Mouse (Mus musculus): ENCODE data around the gene Gm4869. TPM values are rescaled to one million over a fixed set of nuclear protein-coding genes. Genes with fewer than 3 reads are reported as not detected.

Gene Gm4869
- total and polyA plus RNA-seq, 2 experiments from 2014 or later, result 0.10 TPM; not detected in 1

DNA sequence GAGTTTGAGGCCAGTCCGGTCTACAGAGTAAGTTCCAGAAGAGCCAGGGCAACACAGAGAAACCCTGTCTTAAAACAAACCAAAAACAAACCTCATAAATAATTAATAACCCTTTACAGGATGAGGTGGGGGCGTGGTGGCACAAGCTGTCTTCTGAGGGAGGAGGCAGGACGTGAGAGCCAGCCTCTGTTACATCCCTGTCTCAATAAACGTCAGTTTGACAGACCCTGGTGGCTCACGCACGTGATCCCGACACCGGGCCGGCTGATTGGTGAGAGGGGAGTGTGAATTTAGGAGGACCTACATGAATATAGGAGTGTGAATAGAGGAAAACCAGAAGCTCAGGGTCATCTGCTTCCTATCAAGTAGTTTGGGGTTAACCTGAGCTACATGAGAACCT lies 63.8 kb downstream of the Gm4869 start:
- no peaks in the 10 kb centered on the region for H3K9me3 ChIP-seq (ENCODE audit: low read length)
- 50% methylated on average over 9 of the region's 9 CpGs for WGBS
- no peak for DNase-seq
- no peak for TF ChIP-seq CTCF (IDR thresholded peaks at IDR 0.05; ENCODE audit: low read depth)
- H3K4me2 ChIP-seq (ENCODE audit: low read depth), result no peak overlapping the region
- ATAC-seq, result no peak
- H3K4me1 ChIP-seq (ENCODE audit: insufficient read depth), result peaks cover 18% of the 10 kb centered on the region
- no peak overlapping the region for H3K27ac ChIP-seq (ENCODE audit: low read depth, low read length)
- no peaks in the 10 kb centered on the region; the same call in 1 of the 2 replicates for H3K36me3 ChIP-seq (ENCODE audit: insufficient read depth)
- H3K9ac ChIP-seq, result no peak overlapping the region
- no peaks in the 10 kb centered on the region for H3K27me3 ChIP-seq (ENCODE audit: insufficient read depth, low read length)
- no peak overlapping the region for H3K4me3 ChIP-seq (ENCODE audit: low read depth, low read length)

- TF ChIP-seq CTCF (IDR thresholded peaks at IDR 0.05; ENCODE audit: low read depth), result no peak
- Histone ChIP-seq H3K9me3 (ENCODE audit: low read length) (no peaks in the 10 kb centered on the region), H3K4me3 (ENCODE audit: low read depth, low read length) (no peak overlapping the region), H3K4me1 (ENCODE audit: insufficient read depth) (peaks cover 18% of the 10 kb centered on the region), H3K36me3 (ENCODE audit: insufficient read depth) (no peaks in the 10 kb centered on the region; the same call in 1 of the 2 replicates), H3K27ac (ENCODE audit: low read depth, low read length) (peak overlapping the region; percentile 15; the same call in 1 of the 2 replicates), H3K4me2 (ENCODE audit: low read depth) (peak overlapping the region; percentile 35), H3K27me3 (ENCODE audit: insufficient read depth, low read length) (no peaks in the 10 kb centered on the region), H3K9ac (no peak overlapping the region)
- peak; percentile 51 for DNase-seq
- ATAC-seq, result peak; percentile 6; the same call in 1 of the 2 replicates
- 23% methylated on average over 27 of the region's 27 CpGs for WGBS
Observed at GRCm38 (mm10) chr5:140510012-140511000, 64.9 kb downstream of the Gm4869 start.

GRCm38 (mm10) chr5:140513921-140514320 lies 68.5 kb downstream of the Gm4869 start:
- TF ChIP-seq CTCF (IDR thresholded peaks at IDR 0.05; ENCODE audit: low read depth), result no peak
- ATAC-seq, result no peak
- WGBS, result 77% methylated on average over 8 of the region's 8 CpGs
- Histone ChIP-seq H3K27me3 (ENCODE audit: insufficient read depth, low read length) (no peaks in the 10 kb centered on the region), H3K9ac (no peak overlapping the region), H3K36me3 (ENCODE audit: insufficient read depth) (no peaks in the 10 kb centered on the region; the same call in 1 of the 2 replicates), H3K9me3 (ENCODE audit: low read length) (no peaks in the 10 kb centered on the region), H3K27ac (ENCODE audit: low read depth, low read length) (no peak overlapping the region), H3K4me3 (ENCODE audit: low read depth, low read length) (no peak overlapping the region), H3K4me2 (ENCODE audit: low read depth) (no peak overlapping the region), H3K4me1 (ENCODE audit: insufficient read depth) (peaks cover 11% of the 10 kb centered on the region; the same call in 1 of the 2 replicates)
- no peak for DNase-seq

GRCm38 (mm10) chr5:140514799-140515486 lies 69.5 kb downstream of the Gm4869 start:
- no peak overlapping the region for H3K4me3 ChIP-seq (ENCODE audit: low read depth, low read length)
- H3K4me1 ChIP-seq (ENCODE audit: insufficient read depth), result peaks cover 8% of the 10 kb centered on the region; the same call in 1 of the 2 replicates
- 53% methylated on average over 7 of the region's 7 CpGs for WGBS
- no peaks in the 10 kb centered on the region for H3K9me3 ChIP-seq (ENCODE audit: low read length)
- H3K36me3 ChIP-seq (ENCODE audit: insufficient read depth), result no peaks in the 10 kb centered on the region; the same call in 1 of the 2 replicates
- peak overlapping the region; percentile 50; the same call in 1 of the 2 replicates for H3K27ac ChIP-seq (ENCODE audit: low read depth, low read length)
- no peaks in the 10 kb centered on the region for H3K27me3 ChIP-seq (ENCODE audit: insufficient read depth, low read length)
- H3K9ac ChIP-seq, result no peak overlapping the region
- no peak for ATAC-seq
- no peak overlapping the region for H3K4me2 ChIP-seq (ENCODE audit: low read depth)
- DNase-seq, result no peak
- TF ChIP-seq CTCF (IDR thresholded peaks at IDR 0.05; ENCODE audit: low read depth), result no peak

GRCm38 (mm10) chr5:140517159-140517920 lies 71.9 kb downstream of the Gm4869 start:
- H3K9me3 ChIP-seq (ENCODE audit: low read length), result no peaks in the 10 kb centered on the region
- H3K27me3 ChIP-seq (ENCODE audit: insufficient read depth, low read length), result no peaks in the 10 kb centered on the region
- ATAC-seq (no peak), DNase-seq (no peak)
- H3K4me3 ChIP-seq (ENCODE audit: low read depth, low read length), result no peak overlapping the region
- no peak overlapping the region; the same call in 1 of the 2 replicates for H3K27ac ChIP-seq (ENCODE audit: low read depth, low read length)
- WGBS, result 89% methylated on average over 21 of the region's 21 CpGs
- no peak for TF ChIP-seq CTCF (IDR thresholded peaks at IDR 0.05; ENCODE audit: low read depth)
- no peaks in the 10 kb centered on the region; the same call in 1 of the 2 replicates for H3K36me3 ChIP-seq (ENCODE audit: insufficient read depth)
- H3K4me1 ChIP-seq (ENCODE audit: insufficient read depth), result no peaks in the 10 kb centered on the region
- H3K9ac ChIP-seq, result no peak overlapping the region
- H3K4me2 ChIP-seq (ENCODE audit: low read depth), result no peak overlapping the region

DNA sequence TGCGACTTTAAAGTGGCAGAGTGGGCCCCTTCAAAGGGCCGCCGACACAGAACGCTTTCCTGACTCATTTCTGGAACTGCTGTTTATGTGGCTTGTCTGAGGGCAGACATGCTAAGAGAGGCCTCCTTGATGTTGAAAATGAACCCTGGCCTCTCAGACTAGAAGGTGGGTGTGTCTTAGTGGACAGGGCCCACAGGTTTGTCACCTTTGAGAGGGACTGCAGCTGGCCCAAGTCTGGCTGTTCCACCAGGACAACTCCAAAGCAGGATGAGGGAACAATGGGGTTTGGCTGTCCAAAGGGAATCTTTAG lies 72.4 kb downstream of the Gm4869 start:
- 84% methylated on average over 4 of the region's 4 CpGs for WGBS
- no peak for ATAC-seq
- Histone ChIP-seq H3K36me3 (ENCODE audit: insufficient read depth) (no peaks in the 10 kb centered on the region), H3K27ac (ENCODE audit: low read depth, low read length) (no peak overlapping the region), H3K4me2 (ENCODE audit: low read depth) (no peak overlapping the region), H3K9ac (no peak overlapping the region), H3K4me3 (ENCODE audit: low read depth, low read length) (no peak overlapping the region), H3K9me3 (ENCODE audit: low read length) (no peaks in the 10 kb centered on the region), H3K27me3 (ENCODE audit: insufficient read depth, low read length) (no peaks in the 10 kb centered on the region), H3K4me1 (ENCODE audit: insufficient read depth) (no peaks in the 10 kb centered on the region)
- DNase-seq, result no peak
- no peak for TF ChIP-seq CTCF (IDR thresholded peaks at IDR 0.05; ENCODE audit: low read depth)
